Mouse (Mus musculus): ENCODE results near the gene Bend6.

DNA sequence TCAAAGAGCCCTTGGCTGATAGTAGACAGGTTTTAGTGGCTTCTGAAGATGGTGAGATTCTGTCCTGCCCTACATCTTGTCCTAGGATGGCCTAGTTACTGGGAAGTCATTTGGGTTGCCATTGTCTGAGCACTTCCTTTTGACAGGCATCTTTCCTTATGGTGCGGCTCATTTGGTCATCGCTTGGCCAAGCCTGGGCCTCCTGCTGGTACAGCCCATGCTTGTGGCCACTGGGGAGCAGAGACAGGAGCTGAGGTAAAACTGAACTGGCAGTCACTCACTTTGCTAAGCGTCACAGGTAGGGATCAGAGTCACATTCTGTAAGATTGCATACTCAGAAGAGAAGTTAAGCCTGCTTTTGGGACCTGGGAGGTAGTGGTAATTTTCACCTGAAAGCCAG lies 24.6 kb upstream of the Bend6 start:
- TF ChIP-seq CTCF (IDR thresholded peaks at IDR 0.05; ENCODE audit: borderline replicate concordance, insufficient read depth, low read length) (no peak), POLR2A (IDR thresholded peaks at IDR 0.05; ENCODE audit: low read depth, low read length) (no peak)

Data from embryonic fibroblast, embryonic 13.5 days (primary cell).